Mouse (Mus musculus) adrenal gland, postnatal 14 days (tissue): ENCODE results near the gene Tmem200a. TPM values are rescaled to one million over a fixed set of nuclear protein-coding genes. Genes with fewer than 3 reads are reported as not detected.

Experiments
- DNase-seq: peaks from one replicate; pipeline ENCODE4 v3.0.0; 2021; ENCODE audit warnings: mixed read lengths
- long read RNA-seq, 2 experiments: library from polyadenylated mRNA; stranded (forward); transcript quantifications; one replicate each; pipeline ENCODE4 v2.0.0; 2021
- total RNA-seq: library from RNA; stranded (reverse); gene quantifications from 2 replicates; pipeline ENCODE4 v1.2.3, GENCODE M21; 2021

The Tmem200a gene
- total RNA-seq, result 27.6 and 28.8 TPM in 2 replicates
- long read RNA-seq, experiment 1, full-length matches to known transcripts, result 13 of 19 reads
- long read RNA-seq, experiment 1, partial matches to known transcripts, result 1 of 19 reads
- long read RNA-seq, experiment 1, other reads (novel, unspliced or antisense), result 5 of 19 reads
- long read RNA-seq, experiment 2, full-length matches to known transcripts, result 9 of 15 reads
- long read RNA-seq, experiment 2, partial matches to known transcripts, result 0 of 15 reads
- long read RNA-seq, experiment 2, other reads (novel, unspliced or antisense), result 6 of 15 reads

DNA sequence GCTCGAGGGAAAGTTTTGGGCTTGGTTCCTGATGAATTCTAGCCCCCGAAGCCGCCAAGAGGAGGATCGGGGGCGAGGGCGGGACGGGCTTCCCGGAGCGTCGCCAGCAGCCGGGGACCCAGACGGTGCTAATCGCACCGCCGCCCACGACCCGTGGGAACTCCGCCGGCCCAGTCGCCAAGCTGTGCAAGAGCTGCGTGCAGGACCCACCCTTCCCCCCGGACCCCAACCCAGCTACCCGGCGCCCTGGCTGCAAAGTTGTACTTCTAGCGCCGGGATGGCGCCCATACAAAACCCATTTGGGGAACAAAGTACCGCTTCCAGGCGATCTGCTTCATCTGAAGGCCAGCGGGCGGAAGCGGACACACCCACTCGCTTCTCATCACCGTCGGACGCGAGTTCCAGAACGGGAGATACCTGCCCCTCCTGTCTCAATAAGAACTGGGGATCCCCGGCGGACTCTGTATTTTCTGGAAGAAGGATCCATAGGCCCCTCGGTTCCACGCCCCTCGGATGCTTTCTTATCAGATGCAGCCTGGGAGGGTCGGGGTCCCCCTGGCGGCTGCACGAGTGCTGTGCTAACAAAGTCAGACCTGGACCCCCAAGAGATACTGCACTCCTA is at the start of gene Tmem200a:
Tmem200a (minus strand) TSS at position 532 of the 622 bp plus-strand sequence.
- DNase-seq, result peak; percentile 78

DNA sequence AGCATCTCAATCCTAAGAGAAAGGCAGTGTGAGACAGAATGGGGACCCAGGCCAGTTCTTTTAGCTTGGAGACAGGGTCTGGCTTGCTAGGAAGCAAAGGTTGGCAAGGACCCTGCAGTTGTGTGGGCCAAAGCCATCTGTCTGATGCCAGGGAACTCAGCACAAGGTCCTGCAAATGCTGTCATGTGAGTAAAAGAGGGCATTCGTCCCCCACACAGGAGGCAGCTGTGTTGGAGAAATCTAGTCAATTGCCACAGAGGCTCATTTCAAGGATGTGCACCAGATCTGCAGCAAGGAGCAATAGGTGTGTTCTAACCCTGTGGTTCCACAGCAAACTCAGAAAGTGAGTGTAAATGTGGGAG is 41.0 kb upstream of the Tmem200a start:
- DNase-seq, result no peak

DNA sequence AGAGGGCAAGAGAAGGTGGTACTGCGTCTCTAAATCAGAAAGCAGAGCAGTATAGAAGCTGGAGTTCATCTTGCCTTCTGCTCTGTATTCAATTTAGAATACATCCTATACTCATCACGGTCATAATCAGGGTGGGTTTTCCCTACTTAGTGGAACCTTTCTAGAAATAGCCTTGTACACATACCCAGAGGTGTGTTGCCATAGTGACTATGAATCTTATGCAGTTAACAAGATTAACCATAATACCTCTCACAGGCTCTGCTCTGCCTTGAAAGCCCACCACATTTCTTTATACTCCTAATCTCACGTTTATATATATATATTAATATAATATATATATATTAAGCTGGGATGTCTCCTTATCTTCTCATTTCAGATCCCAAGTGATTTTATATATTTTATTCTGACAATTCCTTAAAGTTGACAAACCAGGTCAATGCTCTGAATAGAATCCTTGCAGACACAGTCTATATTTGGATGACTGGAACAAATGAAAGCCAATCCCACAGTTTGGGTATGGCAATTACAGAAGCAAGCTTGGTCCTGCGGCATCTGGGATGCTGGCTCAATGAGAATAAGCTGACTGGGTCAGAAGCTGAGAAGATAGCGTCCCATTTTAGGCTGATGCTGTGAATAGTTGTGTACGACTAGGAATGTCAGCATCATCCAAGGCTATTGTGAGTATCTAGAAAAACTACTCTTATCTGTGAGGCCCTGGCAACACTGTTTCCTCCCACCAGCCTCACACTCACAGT is 40.4 kb upstream of the Tmem200a start:
- no peak for DNase-seq

DNA sequence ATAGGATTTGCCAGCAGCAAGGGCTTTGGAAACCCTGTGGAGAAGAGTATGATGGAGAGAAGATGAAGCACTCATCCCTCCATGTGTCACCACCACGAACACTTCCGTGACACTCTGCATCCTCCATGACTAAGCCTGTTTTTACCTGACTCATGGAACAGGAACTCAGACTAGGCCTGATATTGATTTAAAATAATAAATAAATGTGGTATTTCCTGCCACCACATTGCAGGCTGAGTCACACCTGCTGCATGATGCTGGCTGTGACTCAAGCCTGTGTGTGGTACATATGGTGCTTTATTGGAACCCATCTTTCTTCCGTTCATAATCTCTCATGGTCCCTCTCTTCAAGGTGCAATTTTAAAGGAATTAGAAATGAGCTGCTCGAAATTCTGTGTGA is 35.6 kb upstream of the Tmem200a start:
- DNase-seq, result no peak

DNA sequence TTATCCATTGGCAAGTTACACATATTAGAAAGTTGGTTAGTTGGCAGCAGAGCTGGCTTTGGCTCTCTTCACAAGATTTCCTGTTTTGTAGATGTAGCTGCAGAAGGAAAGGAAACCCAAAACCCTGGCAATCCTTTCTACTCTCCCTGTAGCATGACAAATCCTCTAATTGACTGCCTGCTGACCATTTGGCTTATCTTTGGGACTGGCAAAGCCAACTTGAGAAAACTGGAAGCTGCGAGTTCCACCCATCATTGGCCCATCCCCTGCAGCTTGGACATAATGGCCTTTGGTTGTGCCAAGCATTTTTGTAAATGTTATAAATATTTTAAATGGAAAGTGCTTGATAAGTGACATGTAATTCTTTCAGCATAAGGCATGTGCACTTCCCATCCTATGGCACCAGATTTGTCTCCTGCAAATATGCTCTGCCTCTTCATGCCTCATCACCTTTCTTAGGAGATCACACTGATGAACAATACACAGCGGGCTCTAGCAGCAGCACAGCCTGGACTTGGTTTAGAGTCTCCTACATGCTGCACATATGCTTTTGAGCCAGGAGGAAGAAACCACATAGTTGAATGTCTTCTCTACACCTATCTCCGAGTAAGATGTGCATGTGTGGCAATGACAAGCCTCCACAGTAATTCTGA is 24.6 kb upstream of the Tmem200a start:
- no peak for DNase-seq

DNA sequence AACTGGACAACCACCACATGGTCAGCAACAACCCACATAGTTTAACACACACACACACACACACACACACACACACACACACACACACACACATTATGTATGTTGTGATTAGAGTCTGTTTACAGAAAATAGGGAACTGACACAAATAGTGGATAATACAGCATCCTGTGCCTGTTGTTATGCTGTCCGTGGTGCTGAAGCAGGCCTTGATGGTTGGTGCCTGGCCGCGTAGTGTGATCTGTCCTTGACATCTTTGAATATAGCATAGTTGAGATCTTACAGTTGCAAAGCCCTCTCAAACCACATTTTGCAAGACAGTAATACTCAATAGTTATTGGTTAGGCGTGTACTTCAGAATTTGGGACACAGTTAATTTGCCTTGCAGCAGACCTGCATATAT is 3.2 kb upstream of the Tmem200a start:
- peak; percentile 28 for DNase-seq

DNA sequence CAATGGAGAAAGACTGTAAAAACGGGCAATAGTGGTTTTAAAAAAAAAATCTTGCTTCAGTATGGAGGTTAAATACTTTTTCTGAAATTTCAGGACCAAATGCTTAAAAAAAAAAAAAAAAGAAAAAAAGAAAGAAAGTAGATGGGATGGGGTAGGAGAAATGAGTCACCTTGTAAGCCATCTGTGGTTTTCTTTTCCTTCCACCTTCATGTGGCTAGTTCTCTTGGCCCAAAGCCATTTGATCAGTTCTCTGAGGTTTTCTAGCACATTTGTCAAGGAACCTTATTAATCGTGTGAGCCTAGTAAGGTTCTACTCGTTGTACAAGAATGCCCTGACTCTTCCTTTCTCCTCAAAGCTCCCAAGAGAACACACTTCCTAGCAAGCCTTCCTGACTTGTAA is 826 bp upstream of the Tmem200a start:
- no peak for DNase-seq

DNA sequence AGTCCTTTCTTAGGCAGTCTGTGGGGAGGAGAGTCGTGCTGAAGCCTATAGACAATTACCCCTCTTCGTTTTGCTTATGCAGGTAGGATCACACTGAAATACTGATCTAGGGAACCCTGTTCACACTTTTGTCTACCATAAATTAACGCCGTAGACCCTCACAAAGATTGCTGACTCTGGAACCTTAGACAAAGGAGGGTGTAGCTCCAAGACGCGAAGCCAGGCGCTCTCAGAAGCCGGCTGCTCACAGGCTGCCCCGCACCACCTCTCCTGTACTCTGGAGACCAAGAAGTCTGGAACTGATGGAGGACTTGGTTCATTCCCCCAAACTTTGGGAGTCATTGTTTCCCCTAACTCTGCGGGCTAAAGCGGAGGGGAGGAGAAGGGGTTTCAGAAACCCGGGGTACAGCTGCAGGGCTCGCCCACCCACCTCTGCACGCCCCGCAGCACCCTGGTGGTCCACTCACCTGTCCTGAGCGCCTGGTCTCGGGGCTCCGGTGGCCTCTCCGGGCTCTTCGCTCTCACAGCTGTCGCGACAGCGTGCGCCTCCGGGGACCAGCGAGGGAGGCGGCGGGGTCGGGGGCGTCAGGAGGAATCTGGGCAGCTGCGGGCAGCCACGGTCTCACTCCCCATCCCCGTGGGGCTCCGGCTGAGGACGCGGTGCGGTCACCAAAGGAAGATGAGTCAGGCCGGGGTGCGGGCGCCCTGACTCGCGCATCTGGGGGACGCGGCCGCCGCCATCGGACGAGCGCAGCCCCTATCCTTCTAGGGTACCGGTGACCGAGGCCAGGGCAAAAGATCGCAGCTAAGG is 976 bp downstream of the Tmem200a start, which contains the start of gene Gm9767:
Gm9767 (plus strand) TSS at position 585 of the 811 bp plus-strand sequence.
- DNase-seq, result peak; percentile 42

DNA sequence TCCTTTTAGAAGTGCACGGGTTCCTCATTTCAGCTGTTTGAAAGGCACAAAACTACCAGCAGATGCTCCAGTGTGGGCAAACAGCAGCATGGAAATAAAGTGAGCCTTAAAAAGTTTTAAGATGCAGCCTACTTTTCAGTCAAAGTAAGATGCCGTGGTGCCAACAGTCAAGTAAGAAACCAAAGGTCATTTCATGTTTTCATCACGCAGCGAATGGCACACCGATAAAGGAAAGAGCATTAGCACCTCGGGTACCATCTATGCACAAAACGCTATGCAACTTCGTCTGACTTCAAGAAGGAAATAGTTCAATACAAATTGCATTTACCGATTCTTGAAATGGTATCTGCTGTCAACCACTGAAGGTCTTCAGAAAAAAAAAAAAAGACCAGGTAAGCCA is 1.9 kb downstream of the Tmem200a start:
- DNase-seq, result no peak

DNA sequence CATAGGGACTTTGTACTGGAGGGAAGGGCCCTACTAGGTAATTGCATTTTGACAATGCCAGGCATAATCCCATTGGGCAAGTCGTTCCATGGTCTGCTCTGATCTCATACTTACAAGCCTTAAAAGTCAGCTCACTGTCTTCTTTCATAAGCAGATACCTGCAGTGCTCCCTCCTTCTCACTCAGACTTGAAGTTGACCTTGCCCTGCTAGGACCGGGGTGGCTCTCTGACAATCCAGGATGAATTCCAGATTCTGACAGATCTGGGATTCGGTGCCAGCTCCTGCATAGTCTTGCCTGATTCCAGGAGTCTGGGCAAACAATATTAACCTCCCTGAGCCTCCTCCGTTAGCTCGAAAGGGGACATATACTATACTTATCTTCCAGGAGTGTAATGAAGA is 6.9 kb downstream of the Tmem200a start:
- no peak for DNase-seq

DNA sequence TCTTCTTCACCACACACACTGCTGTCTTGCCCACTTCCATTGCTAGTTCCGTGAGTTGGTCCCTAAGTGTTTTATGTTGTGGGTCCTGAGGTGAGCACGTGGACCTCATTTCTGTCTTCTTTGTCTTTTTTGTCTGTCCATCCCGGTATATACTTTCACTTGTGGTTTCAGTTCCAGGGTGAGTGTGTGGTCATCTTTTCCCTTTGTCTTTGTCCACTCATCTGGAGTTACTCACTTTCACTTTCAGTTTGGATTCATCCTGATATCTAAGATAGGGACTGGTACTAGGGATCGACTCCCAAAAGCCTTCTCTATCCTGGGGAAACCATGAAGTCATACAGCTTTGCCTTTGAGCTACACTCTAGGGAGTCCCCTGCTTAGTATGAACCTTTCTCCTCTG is 15.8 kb downstream of the Tmem200a start:
- DNase-seq, result no peak

DNA sequence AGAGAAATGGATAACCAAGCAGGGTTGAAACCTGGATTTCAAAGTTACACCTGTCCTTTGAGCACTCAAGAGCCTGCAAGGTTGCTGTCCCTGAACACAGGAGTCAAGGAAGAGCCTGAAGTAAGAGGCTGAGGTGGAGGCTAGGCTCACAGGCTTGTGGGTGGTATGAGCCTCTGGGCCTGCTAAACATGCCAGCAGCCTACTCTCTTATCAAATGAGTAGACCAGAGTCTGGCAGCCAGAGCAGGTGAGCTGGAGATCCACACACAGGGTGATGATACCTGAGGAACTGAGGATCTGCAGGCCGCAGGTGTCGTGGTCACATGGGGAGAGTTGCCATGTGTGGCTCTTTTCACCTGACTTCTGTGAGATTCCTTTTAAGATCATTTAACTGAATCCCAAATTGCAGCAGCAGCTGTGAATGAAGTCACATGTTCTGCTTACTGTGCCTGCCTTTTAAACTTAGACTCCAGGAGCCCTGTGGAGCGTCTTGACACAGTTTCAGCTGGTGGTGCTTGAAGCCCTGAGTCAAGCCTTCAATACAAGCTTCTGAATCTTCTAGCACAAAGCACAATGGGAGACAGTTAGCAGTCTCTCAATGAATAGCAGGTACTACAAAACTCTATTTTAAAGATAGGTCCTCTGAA is 19.1 kb downstream of the Tmem200a start:
- DNase-seq, result no peak

DNA sequence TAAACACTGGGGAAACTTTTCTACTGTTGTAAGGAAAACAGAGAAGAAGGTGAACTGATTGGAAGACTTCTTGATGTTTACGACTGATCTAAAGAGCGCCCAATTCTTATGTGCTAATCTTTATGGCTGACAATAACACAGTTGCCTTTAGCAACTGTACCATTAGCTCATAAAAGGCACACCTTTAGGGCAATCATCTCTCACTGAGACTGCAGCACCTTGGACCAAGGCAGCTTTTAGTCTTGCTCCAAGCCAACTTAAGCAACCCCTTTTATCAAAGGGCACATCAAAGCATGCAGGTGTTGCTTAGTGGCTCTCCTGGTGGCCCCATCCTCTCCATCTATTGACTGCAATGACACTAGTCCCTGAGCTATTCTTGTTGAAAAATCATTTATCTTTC is 27.7 kb downstream of the Tmem200a start:
- DNase-seq, result no peak

DNA sequence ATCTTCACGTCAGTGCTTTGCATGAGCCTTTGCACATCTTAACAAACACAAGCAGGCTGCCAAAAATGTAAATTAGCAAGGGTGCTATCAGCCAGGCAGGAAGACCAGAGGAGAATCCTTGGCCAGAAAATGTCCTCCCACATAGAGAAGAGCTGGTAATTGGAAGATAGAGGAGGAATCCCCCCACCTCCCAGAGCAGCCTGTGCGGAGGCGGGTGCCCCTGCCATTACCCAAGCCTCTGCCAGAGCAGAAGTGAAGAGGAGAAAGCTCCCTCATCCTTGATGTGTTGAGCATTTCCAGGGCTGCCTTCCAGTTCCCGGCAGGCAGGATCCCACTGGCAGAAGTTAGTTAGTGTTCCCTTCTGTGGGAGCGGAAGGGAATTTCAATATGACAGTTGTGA is 43.9 kb downstream of the Tmem200a start:
- DNase-seq, result no peak

DNA sequence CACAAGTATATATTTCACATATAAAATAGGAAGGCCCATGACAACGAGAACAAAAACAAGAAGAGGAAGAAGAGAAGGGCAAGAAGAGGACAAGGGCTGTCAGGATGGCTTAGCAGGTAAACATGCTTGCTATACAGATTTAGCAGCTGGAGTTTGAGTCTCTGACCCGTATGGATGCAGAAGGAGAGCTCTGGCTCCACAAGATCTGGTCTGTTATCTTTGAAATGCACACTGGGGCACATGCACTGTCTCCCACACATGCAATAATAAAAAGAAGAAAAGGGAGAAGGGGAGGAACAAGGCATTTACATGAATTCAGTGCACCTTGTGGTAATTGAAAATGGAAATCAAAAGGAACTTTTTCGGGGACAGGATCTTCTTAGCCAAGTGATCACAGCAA is 60.1 kb downstream of the Tmem200a start:
- DNase-seq, result no peak

DNA sequence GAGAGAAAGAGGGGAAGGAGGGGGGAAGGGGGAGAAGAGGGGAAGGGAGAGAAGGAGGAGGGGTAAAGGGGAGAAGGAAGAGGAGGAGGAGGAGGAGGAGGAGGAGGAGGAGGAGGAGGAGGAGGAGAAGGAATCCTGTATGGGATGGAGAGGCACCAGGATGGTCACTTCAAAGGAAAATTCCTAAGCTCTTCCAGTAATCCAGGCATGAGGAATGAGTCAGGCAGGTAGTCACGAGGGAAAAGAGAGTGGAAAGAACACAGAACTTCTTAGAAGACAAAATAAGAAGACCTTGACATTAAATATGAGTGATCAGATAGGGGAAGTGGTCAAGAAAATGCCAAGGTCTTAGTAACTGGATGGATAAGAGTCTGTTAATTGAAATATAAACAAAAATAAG is 64.6 kb downstream of the Tmem200a start:
- DNase-seq, result no peak

DNA sequence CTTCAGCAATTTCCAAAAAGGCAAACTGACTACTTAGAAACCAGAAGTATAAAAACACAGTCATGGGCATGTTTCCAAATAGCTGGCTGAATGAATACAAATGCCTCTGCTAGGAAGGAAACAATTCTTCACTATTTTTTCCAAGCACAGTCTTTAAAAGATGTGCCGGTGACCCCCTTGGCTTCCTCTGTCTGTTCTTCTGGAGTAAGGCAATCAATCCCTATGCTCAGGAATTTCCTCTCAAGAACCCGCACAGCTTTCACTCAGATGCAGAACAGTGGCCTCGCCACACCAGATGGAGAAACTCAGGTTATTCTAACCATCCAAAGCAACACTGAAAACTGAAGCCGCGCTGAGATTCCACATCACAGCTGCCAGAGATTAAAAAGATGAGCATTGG is 69.9 kb downstream of the Tmem200a start:
- peak; percentile 15 for DNase-seq

DNA sequence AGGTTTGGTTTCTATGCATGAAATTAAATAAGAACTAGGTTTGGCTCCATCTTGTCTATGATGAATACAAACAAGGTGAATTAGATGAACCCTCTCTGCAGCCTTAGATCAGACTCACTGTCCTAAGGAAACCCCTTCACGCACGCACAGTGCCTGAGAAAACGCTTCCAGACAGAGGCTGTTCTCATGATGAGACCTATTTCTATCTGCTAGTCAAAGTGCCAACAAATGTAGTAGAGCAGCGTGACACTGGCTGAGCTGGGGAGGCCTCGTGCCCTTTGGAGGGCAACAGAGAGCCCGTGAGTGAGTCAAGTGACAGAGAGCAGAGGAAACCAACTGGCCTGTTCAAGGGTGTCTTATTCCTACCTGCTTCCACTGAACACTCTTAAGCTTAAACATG is 73.4 kb downstream of the Tmem200a start:
- peak; percentile 12 for DNase-seq

DNA sequence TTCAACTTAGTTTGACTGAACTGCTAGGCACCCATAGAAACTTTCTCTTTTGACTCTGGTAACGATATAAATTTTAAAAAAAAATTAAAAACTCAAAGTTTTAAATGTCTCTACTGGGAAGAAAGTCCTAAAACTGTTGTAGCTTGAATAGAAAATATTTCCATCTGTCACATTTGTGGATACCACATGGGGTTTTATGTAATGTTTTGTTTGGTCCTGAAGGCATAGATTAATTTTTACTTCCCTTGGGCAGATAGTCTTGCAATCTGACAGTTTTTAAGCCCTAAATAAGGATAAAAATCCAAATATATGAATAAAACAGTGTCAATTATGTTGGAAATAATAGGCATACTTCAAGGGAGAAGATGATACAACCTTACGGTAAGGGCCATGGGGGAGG is 78.0 kb downstream of the Tmem200a start:
- no peak for DNase-seq

DNA sequence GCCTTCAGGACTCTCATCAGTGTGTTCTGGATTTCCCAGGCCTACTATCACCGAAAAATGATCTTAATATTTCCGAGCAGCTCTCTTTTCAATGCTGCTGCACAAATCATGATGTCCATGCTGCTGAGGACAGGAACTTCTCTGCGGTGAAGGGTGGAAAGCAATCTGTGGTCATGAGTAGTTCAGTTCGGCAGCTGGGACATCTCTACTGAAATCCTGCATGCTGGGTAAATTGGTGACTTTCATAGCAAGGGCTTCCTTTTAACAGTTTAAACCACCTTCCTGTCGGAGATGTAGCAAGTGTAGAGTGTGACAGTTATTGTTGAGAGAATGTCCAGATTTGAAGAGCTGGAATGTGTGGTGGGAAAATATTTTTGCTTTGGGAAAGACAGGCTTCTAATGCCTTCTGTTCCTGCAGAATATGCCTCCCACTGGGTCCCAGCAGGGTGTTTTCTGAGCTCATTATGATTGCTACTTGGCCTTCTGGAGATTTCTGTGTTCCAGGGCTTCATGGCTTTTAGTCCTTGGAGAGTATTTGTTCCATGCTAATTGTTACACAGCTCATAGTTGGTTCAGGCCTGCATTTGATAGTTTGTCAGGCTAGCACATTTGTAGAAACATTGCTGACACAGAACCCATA is 79.4 kb downstream of the Tmem200a start:
- no peak for DNase-seq

DNA sequence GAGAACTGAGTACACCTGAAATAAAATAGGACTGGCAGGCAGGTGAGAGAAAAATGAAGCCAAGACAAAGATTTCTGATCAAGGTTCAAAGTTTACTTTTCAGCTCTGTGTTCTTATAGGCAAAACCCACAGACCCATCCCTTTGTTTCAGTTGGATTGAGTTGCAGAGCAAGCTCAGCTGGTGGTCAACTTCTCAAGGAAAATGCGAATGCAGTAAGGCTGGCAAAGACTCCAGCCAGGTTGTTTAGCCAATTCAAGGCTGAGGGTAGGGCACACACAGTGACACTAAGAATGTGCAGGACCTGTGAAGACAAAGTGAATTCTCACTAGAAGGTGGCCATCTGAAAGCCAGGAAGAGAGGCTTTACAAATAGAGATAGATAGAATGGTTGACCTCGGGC is 94.8 kb downstream of the Tmem200a start:
- DNase-seq, result no peak
